Mouse (Mus musculus): ENCODE measurements around the gene Prx. TPM values are rescaled to one million over a fixed set of nuclear protein-coding genes. Genes with fewer than 3 reads are reported as not detected.

Gene Prx
- total and polyA plus RNA-seq, 3 experiments, result 0.59 to 0.81 (median 0.59) TPM

- intact Hi-C loops (cut with DNase I), result no loop called here
- H3K4me1 ChIP-seq (ENCODE audit: control insufficient read depth, insufficient read depth, low read length), result no peaks in the 10 kb centered on the region
- WGBS, result 76% methylated on average over 9 of the region's 9 CpGs
- no peak overlapping the region for H3K9ac ChIP-seq (ENCODE audit: low read depth, low read length)
- no peaks in the 10 kb centered on the region for H3K36me3 ChIP-seq (ENCODE audit: control insufficient read depth, insufficient read depth, low read length)
- TF ChIP-seq POLR2A (IDR thresholded peaks at IDR 0.05; ENCODE audit: insufficient read depth, low read depth, low read length) (no peak), EP300 (IDR thresholded peaks at IDR 0.05; ENCODE audit: insufficient read depth, low read depth, low read length) (no peak), CTCF (IDR thresholded peaks at IDR 0.05) (no peak)
- no peak for DNase-seq
- no peak overlapping the region for H3K27ac ChIP-seq
- no peaks in the 10 kb centered on the region for H3K27me3 ChIP-seq (ENCODE audit: control insufficient read depth, insufficient read depth, low read length)
- no peaks in the 10 kb centered on the region for H3K79me2 ChIP-seq (replicated peaks; ENCODE audit: control insufficient read depth, insufficient read depth, low read length)
- H3K4me3 ChIP-seq, result no peak overlapping the region
Observed at GRCm38 (mm10) chr7:27514961-27515360, 15.8 kb downstream of the Prx start.

- no peak overlapping the region for H3K9ac ChIP-seq (ENCODE audit: low read depth, low read length)
- no peak overlapping the region for H3K4me3 ChIP-seq
- H3K27ac ChIP-seq, result no peak overlapping the region
- 86% methylated on average over 9 of the region's 9 CpGs for WGBS
- TF ChIP-seq EP300 (IDR thresholded peaks at IDR 0.05; ENCODE audit: insufficient read depth, low read depth, low read length) (no peak), POLR2A (IDR thresholded peaks at IDR 0.05; ENCODE audit: insufficient read depth, low read depth, low read length) (no peak), CTCF (IDR thresholded peaks at IDR 0.05) (no peak)
- no peaks in the 10 kb centered on the region for H3K4me1 ChIP-seq (ENCODE audit: control insufficient read depth, insufficient read depth, low read length)
- no peaks in the 10 kb centered on the region for H3K79me2 ChIP-seq (replicated peaks; ENCODE audit: control insufficient read depth, insufficient read depth, low read length)
- intact Hi-C loops (cut with DNase I), result no loop called here
- H3K27me3 ChIP-seq (ENCODE audit: control insufficient read depth, insufficient read depth, low read length), result no peaks in the 10 kb centered on the region
- DNase-seq, result no peak
- H3K36me3 ChIP-seq (ENCODE audit: control insufficient read depth, insufficient read depth, low read length), result no peaks in the 10 kb centered on the region
Observed at GRCm38 (mm10) chr7:27518314-27518713, 19.2 kb downstream of the Prx start.

GRCm38 (mm10) chr7:27520104-27520503 is 21.0 kb downstream of the Prx start:
- H3K9ac ChIP-seq (ENCODE audit: low read depth, low read length), result no peak overlapping the region
- no peaks in the 10 kb centered on the region for H3K4me1 ChIP-seq (ENCODE audit: control insufficient read depth, insufficient read depth, low read length)
- H3K79me2 ChIP-seq (replicated peaks; ENCODE audit: control insufficient read depth, insufficient read depth, low read length), result no peaks in the 10 kb centered on the region
- TF ChIP-seq POLR2A (IDR thresholded peaks at IDR 0.05; ENCODE audit: insufficient read depth, low read depth, low read length) (no peak), CTCF (IDR thresholded peaks at IDR 0.05) (peak; percentile 31; the same call in 1 of the 2 replicates)
- H3K27ac ChIP-seq, result no peak overlapping the region
- no peaks in the 10 kb centered on the region for H3K36me3 ChIP-seq (ENCODE audit: control insufficient read depth, insufficient read depth, low read length)
- no peak for DNase-seq
- no peaks in the 10 kb centered on the region for H3K27me3 ChIP-seq (ENCODE audit: control insufficient read depth, insufficient read depth, low read length)
- intact Hi-C loops (cut with DNase I), result no loop called here
- no peak overlapping the region for H3K4me3 ChIP-seq

- no peak for TF ChIP-seq POLR2A (IDR thresholded peaks at IDR 0.05; ENCODE audit: insufficient read depth, low read depth, low read length)
- TF ChIP-seq EP300 (IDR thresholded peaks at IDR 0.05; ENCODE audit: insufficient read depth, low read depth, low read length), result no peak
- TF ChIP-seq CTCF (IDR thresholded peaks at IDR 0.05), result no peak
- H3K27me3 ChIP-seq (ENCODE audit: control insufficient read depth, insufficient read depth, low read length), result no peaks in the 10 kb centered on the region
- no peaks in the 10 kb centered on the region for H3K79me2 ChIP-seq (replicated peaks; ENCODE audit: control insufficient read depth, insufficient read depth, low read length)
- H3K4me1 ChIP-seq (ENCODE audit: control insufficient read depth, insufficient read depth, low read length), result no peaks in the 10 kb centered on the region
- no peak overlapping the region for H3K4me3 ChIP-seq
- H3K9ac ChIP-seq (ENCODE audit: low read depth, low read length), result no peak overlapping the region
- intact Hi-C loops (cut with DNase I), result no loop called here
- no peak for DNase-seq
- H3K36me3 ChIP-seq (ENCODE audit: control insufficient read depth, insufficient read depth, low read length), result no peaks in the 10 kb centered on the region
- no peak overlapping the region for H3K27ac ChIP-seq
- 45% methylated on average over 1 of the region's 1 CpGs for WGBS
Observed at GRCm38 (mm10) chr7:27520599-27520998, 21.5 kb downstream of the Prx start.

GRCm38 (mm10) chr7:27522967-27523366 is 23.8 kb downstream of the Prx start, which contains the start of gene Hipk4:
Gene Hipk4 (plus strand): TSS chr7:27523267.
- no peak for DNase-seq
- Histone ChIP-seq H3K9ac (ENCODE audit: low read depth, low read length) (no peak within 1 kb of the TSS), H3K36me3 (ENCODE audit: control insufficient read depth, insufficient read depth, low read length) (no peaks in the 10 kb centered on the region), H3K79me2 (replicated peaks; ENCODE audit: control insufficient read depth, insufficient read depth, low read length) (no peaks in the 10 kb centered on the region), H3K27me3 (ENCODE audit: control insufficient read depth, insufficient read depth, low read length) (no peaks in the 10 kb centered on the region), H3K27ac (no peak within 1 kb of the TSS), H3K4me3 (no peak within 1 kb of the TSS), H3K4me1 (ENCODE audit: control insufficient read depth, insufficient read depth, low read length) (no peaks in the 10 kb centered on the region)
- intact Hi-C loops (cut with DNase I), result no loop called here
- 67% methylated on average over 5 of the region's 5 CpGs for WGBS
- TF ChIP-seq POLR2A (IDR thresholded peaks at IDR 0.05; ENCODE audit: insufficient read depth, low read depth, low read length) (no peak), CTCF (IDR thresholded peaks at IDR 0.05) (no peak), EP300 (IDR thresholded peaks at IDR 0.05; ENCODE audit: insufficient read depth, low read depth, low read length) (no peak)

- Histone ChIP-seq H3K79me2 (replicated peaks; ENCODE audit: control insufficient read depth, insufficient read depth, low read length) (no peaks in the 10 kb centered on the region), H3K9ac (ENCODE audit: low read depth, low read length) (no peak overlapping the region), H3K4me3 (no peak overlapping the region), H3K27me3 (ENCODE audit: control insufficient read depth, insufficient read depth, low read length) (no peaks in the 10 kb centered on the region), H3K27ac (no peak overlapping the region), H3K36me3 (ENCODE audit: control insufficient read depth, insufficient read depth, low read length) (no peaks in the 10 kb centered on the region), H3K4me1 (ENCODE audit: control insufficient read depth, insufficient read depth, low read length) (no peaks in the 10 kb centered on the region)
- WGBS, result 93% methylated on average over 13 of the region's 13 CpGs
- no peak for DNase-seq
- TF ChIP-seq EP300 (IDR thresholded peaks at IDR 0.05; ENCODE audit: insufficient read depth, low read depth, low read length), result no peak
- TF ChIP-seq POLR2A (IDR thresholded peaks at IDR 0.05; ENCODE audit: insufficient read depth, low read depth, low read length), result no peak
- no peak for TF ChIP-seq CTCF (IDR thresholded peaks at IDR 0.05)
- intact Hi-C loops (cut with DNase I), result no loop called here
Observed at GRCm38 (mm10) chr7:27523805-27524204, 24.7 kb downstream of the Prx start.
